Mouse (Mus musculus) kidney, adult 2 months (tissue): ENCODE results near the gene Gm21958.

Experiments used
- CTCF ChIP-seq: fragments of 200-500 bp; conservative IDR thresholded peaks from 2 replicates; pipeline ENCODE4 v1.5.1; 2011; ENCODE audit warnings: low read depth, mild to moderate bottlenecking, control low read depth, low read length, moderate library complexity, mixed read lengths; ENCODE audit not compliant: insufficient read depth, insufficient read length
- POLR2A ChIP-seq: fragments of 200-500 bp; IDR thresholded peaks from one replicate; pipeline ENCODE4 v1.6.1; 2011; ENCODE audit warnings: low read depth, low read length, control low read depth

GRCm38 (mm10) chr3:54731626-54732150 lies 17.5 kb upstream of the Gm21958 start:
- TF ChIP-seq POLR2A, result no peak
- no peak for TF ChIP-seq CTCF
